ENCODE assay signal across 14 mouse cellular contexts in the genomic region with DNA sequence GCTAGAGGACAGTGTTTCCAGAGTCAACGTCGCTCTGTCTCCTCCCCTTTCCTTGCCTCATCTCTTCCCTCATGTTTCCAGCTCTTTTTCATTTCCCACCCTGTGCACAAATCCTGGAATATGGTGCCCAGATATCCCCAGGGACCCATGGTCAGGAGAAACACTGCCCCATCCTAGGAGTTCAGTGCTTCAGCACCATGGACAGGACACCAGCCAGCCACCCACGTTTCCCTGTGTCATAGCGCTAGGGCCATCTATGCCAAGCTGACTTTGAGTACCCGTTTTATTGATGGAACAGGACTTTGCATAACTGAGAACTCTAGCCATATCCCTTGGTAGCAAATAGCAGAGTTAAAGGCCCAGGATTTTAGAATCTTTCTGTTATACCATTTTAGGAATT. TPM values are rescaled to one million over a fixed set of nuclear protein-coding genes. Genes with fewer than 3 reads are reported as not detected.
DNase-seq lines count a peak whose midpoint lies in the region; ATAC-seq and TF ChIP-seq lines count a peak whose summit lies in the region.
"Had no signal": no experiment of that assay in that cellular context is flagged by ENCODE, and none has a peak within 500 bp of the region (broad histone marks: within the 10 kb centered on the region; RNA-seq: fewer than 3 reads in every experiment).

No protein-coding gene starts in this region.

- H3K4me2 ChIP-seq in heart, embryonic 11.5 days, result no peak overlapping the region
- H3K4me2 ChIP-seq in hindbrain, embryonic 14.5 days (replicated peaks), result no peak overlapping the region
- no peak overlapping the region for H3K4me2 ChIP-seq in stomach, postnatal 0 days (replicated peaks; ENCODE audit: low read depth)
- H3K4me2 ChIP-seq: hindbrain, embryonic 15.5 days; limb, embryonic 12.5 days had no signal

- H3K27ac ChIP-seq in heart, embryonic 11.5 days (ENCODE audit: low read depth, low read length), result no peak overlapping the region
- H3K27ac ChIP-seq in hindbrain, embryonic 14.5 days, result 0 out of 2 replicates have a peak overlapping the region, but pooled peaks have one; percentile 4
- H3K27ac ChIP-seq in stomach, postnatal 0 days (replicated peaks), result no peak overlapping the region
- H3K27ac ChIP-seq: limb, embryonic 12.5 days had no signal

- H3K36me3 ChIP-seq in heart, embryonic 11.5 days (ENCODE audit: control insufficient read depth, insufficient read depth, low read length), result no peaks in the 10 kb centered on the region
- H3K36me3 ChIP-seq in hindbrain, embryonic 14.5 days (replicated peaks; ENCODE audit: control insufficient read depth, insufficient read depth), result no peaks in the 10 kb centered on the region
- no peaks in the 10 kb centered on the region for H3K36me3 ChIP-seq in stomach, postnatal 0 days (ENCODE audit: control insufficient read depth, insufficient read depth, low read length)
- H3K36me3 ChIP-seq: hindbrain, embryonic 15.5 days; limb, embryonic 12.5 days had no signal

- H3K4me3 ChIP-seq in heart, embryonic 11.5 days (ENCODE audit: low read depth, low read length), result no peak overlapping the region
- H3K4me3 ChIP-seq in hindbrain, embryonic 14.5 days (replicated peaks; ENCODE audit: low read length), result no peak overlapping the region
- H3K4me3 ChIP-seq in stomach, postnatal 0 days (ENCODE audit: low read depth, low read length), result no peak overlapping the region
- H3K4me3 ChIP-seq: hindbrain, embryonic 15.5 days; limb, embryonic 12.5 days; megakaryocyte, embryonic 14.5 days had no signal

- no peaks in the 10 kb centered on the region for H3K27me3 ChIP-seq in heart, embryonic 11.5 days (ENCODE audit: control insufficient read depth, insufficient read depth, low read length)
- H3K27me3 ChIP-seq in hindbrain, embryonic 14.5 days (ENCODE audit: control insufficient read depth, insufficient read depth, low read length), result no peaks in the 10 kb centered on the region
- H3K27me3 ChIP-seq in stomach, postnatal 0 days (ENCODE audit: control insufficient read depth, insufficient read depth, low read length), result no peaks in the 10 kb centered on the region
- H3K27me3 ChIP-seq: hindbrain, embryonic 15.5 days; limb, embryonic 12.5 days; megakaryocyte, embryonic 14.5 days had no signal

- H3K9me3 ChIP-seq in heart, embryonic 11.5 days (replicated peaks; ENCODE audit: control insufficient read depth, low read length), result no peaks in the 10 kb centered on the region
- no peaks in the 10 kb centered on the region for H3K9me3 ChIP-seq in hindbrain, embryonic 14.5 days (ENCODE audit: control insufficient read depth, low read length)
- no peaks in the 10 kb centered on the region for H3K9me3 ChIP-seq in stomach, postnatal 0 days (ENCODE audit: control insufficient read depth, low read length)
- H3K9me3 ChIP-seq: hindbrain, embryonic 15.5 days; limb, embryonic 12.5 days had no signal

- WGBS in heart, embryonic 11.5 days (ENCODE audit: insufficient replicate concordance), result 27% methylated on average over 5 of the region's 5 CpGs
- WGBS in hindbrain, embryonic 14.5 days, result 34% methylated on average over 5 of the region's 5 CpGs
- 27% methylated on average over 5 of the region's 5 CpGs for WGBS in stomach, postnatal 0 days

- no peaks in the 10 kb centered on the region for H3K4me1 ChIP-seq in heart, embryonic 11.5 days (ENCODE audit: control insufficient read depth, insufficient read depth, low read length)
- H3K4me1 ChIP-seq in hindbrain, embryonic 14.5 days (replicated peaks; ENCODE audit: control insufficient read depth, insufficient read depth, low read length), result peaks cover 15% of the 10 kb centered on the region; the same call in 1 of the 2 replicates
- H3K4me1 ChIP-seq in stomach, postnatal 0 days (replicated peaks; ENCODE audit: control insufficient read depth, insufficient read depth), result no peaks in the 10 kb centered on the region
- H3K4me1 ChIP-seq: limb, embryonic 12.5 days; megakaryocyte, embryonic 14.5 days had no signal

- DNase-seq in heart, postnatal 4 days, result peak; percentile 59
- DNase-seq in testis, postnatal 10 days (ENCODE audit: low spot score), result peak; percentile 65
- no peak for DNase-seq in testis, postnatal 14 days (ENCODE audit: low spot score)
- no peak for DNase-seq in hindbrain, embryonic 14.5 days (ENCODE audit: low spot score)
- peak; percentile 25 for DNase-seq in stomach, postnatal 0 days (ENCODE audit: low spot score)
- no peak for DNase-seq in right cerebral cortex, postnatal 4 days
- DNase-seq: gastrocnemius, postnatal 14 days; thymus, postnatal 14 days had no signal

- no peak for TF ChIP-seq EP300 in stomach, postnatal 0 days (optimal IDR thresholded peaks at IDR 0.05)

- H3K9ac ChIP-seq in heart, embryonic 11.5 days (ENCODE audit: low read depth, low read length), result no peak overlapping the region
- H3K9ac ChIP-seq in hindbrain, embryonic 14.5 days, result no peak overlapping the region
- no peak overlapping the region for H3K9ac ChIP-seq in stomach, postnatal 0 days (ENCODE audit: low read length)
- H3K9ac ChIP-seq: hindbrain, embryonic 15.5 days; limb, embryonic 12.5 days had no signal

- TF ChIP-seq CTCF in stomach, postnatal 0 days (IDR thresholded peaks at IDR 0.05; ENCODE audit: low read depth), result no peak

- no peak for ATAC-seq in heart, embryonic 11.5 days (replicated peaks; ENCODE audit: insufficient number of reproducible peaks, low FRiP score, low TSS enrichment)
- ATAC-seq in hindbrain, embryonic 14.5 days (ENCODE audit: low FRiP score), result no peak
- ATAC-seq in stomach, postnatal 0 days (ENCODE audit: low FRiP score, low TSS enrichment), result no peak
- ATAC-seq in inflammation-experienced regulatory T-cells, adult 6 months, result no peak

RNA-seq across cellular contexts. Expression of gene Csmd2, which starts 55.0 kb away (rescaled TPM):
- total RNA-seq in heart, postnatal 4 days (2021), result under 1 TPM; 0.14 to 0.16 TPM
- polyA plus RNA-seq in heart, embryonic 11.5 days (2014; fragmentation: Nextera tagmentation; extraction: Ambion mirVana), result 0.21 TPM in 1 of 2 replicates, not detected in the other
- 8.3 and 9.0 TPM in 2 replicates for polyA plus RNA-seq in hindbrain, embryonic 14.5 days (2014; fragmentation: Nextera tagmentation; extraction: Ambion mirVana)
- polyA plus RNA-seq in stomach, postnatal 0 days (2015; fragmentation: Nextera tagmentation; extraction: Ambion mirVana), result 0.16 TPM in 2 replicates
- not detected for polyA plus RNA-seq in inflammation-experienced regulatory T-cells, adult 6 months (2017; shearing (Covaris generic))
- total RNA-seq: common myeloid progenitor, adult 5-6 weeks had no signal

Comparison
In these comparisons a context has a peak if more than half of its experiments do, and no peak if none do; other contexts are left out.
1. DNase-seq: peak in heart, postnatal 4 days (single experiment), testis, postnatal 10 days (single experiment) and stomach, postnatal 0 days (single experiment); none in testis, postnatal 14 days (single experiment), hindbrain, embryonic 14.5 days (single experiment) and right cerebral cortex, postnatal 4 days (single experiment).